Mouse (Mus musculus) C2C12 (cell line): ENCODE measurements around the gene Phactr2. TPM values are rescaled to one million over a fixed set of nuclear protein-coding genes. Genes with fewer than 3 reads are reported as not detected.

Experiments
- H3K27me3 ChIP-seq: one replicate; pipeline ENCODE4 v1.6.1; 2011; ENCODE audit not compliant: control insufficient read depth, insufficient read depth, insufficient read length
- H3K36me3 ChIP-seq: one replicate; pipeline ENCODE4 v1.6.1; 2011; ENCODE audit not compliant: control insufficient read depth, insufficient read depth
- H3K4me3 ChIP-seq: one replicate; pipeline ENCODE4 v1.5.1; 2011; ENCODE audit warnings: mild to moderate bottlenecking, control low read depth; ENCODE audit not compliant: poor library complexity, insufficient read depth, severe bottlenecking
- H3K79me2 ChIP-seq: one replicate; pipeline ENCODE4 v1.6.1; 2011; ENCODE audit not compliant: control insufficient read depth, insufficient read depth
- H3K79me3 ChIP-seq: one replicate; pipeline ENCODE4 v1.6.1; 2011; ENCODE audit warnings: low read depth, control low read depth
- H3ac ChIP-seq: one replicate; pipeline ENCODE3; 2011; ENCODE audit warnings: low read depth; ENCODE audit not compliant: control insufficient read depth, insufficient read length
- CEBPB ChIP-seq: IDR thresholded peaks from one replicate; pipeline ENCODE4 v1.6.1; 2011; ENCODE audit warnings: low read depth, mild to moderate bottlenecking, control low read depth, moderate library complexity
- CTCF ChIP-seq: IDR thresholded peaks from one replicate; pipeline ENCODE4 v1.5.1; 2011; ENCODE audit not compliant: control insufficient read depth, insufficient read depth, insufficient read length
- FOSL1 ChIP-seq: IDR thresholded peaks from one replicate; pipeline ENCODE4 v1.8.0; 2011; ENCODE audit warnings: mild to moderate bottlenecking, low read length; ENCODE audit not compliant: poor library complexity, insufficient read depth, severe bottlenecking
- MAX ChIP-seq: IDR thresholded peaks from one replicate; pipeline ENCODE4 v1.6.1; 2011; ENCODE audit warnings: mild to moderate bottlenecking, control low read depth
- MYOD1 ChIP-seq: IDR thresholded peaks from one replicate; pipeline ENCODE4 v1.6.1; 2011; ENCODE audit warnings: low read depth; ENCODE audit not compliant: control insufficient read depth, insufficient read length
- MYOG ChIP-seq: IDR thresholded peaks from one replicate; pipeline ENCODE4 v1.6.1; 2011; ENCODE audit not compliant: control insufficient read depth, insufficient read length; ENCODE audit errors: extremely low read depth
- USF1 ChIP-seq: IDR thresholded peaks from one replicate; pipeline ENCODE4 v1.6.1; 2011; ENCODE audit warnings: low read depth, mild to moderate bottlenecking, control low read depth, moderate library complexity
- polyA plus RNA-seq: library from polyadenylated mRNA; unstranded; fragments of >200 nt; fragmentation: generic; extraction: Trizol; gene quantifications from one replicate; pipeline ENCODE4 v1.2.1, GENCODE M21; 2012; ENCODE audit warnings: missing spikeins

Phactr2 gene
- polyA plus RNA-seq, 1 experiment: not detected

GRCm38 (mm10) chr10:13310075-13310474 lies 164.1 kb downstream of the Phactr2 start:
- H3K4me3 ChIP-seq: no peak overlapping the region

DNA sequence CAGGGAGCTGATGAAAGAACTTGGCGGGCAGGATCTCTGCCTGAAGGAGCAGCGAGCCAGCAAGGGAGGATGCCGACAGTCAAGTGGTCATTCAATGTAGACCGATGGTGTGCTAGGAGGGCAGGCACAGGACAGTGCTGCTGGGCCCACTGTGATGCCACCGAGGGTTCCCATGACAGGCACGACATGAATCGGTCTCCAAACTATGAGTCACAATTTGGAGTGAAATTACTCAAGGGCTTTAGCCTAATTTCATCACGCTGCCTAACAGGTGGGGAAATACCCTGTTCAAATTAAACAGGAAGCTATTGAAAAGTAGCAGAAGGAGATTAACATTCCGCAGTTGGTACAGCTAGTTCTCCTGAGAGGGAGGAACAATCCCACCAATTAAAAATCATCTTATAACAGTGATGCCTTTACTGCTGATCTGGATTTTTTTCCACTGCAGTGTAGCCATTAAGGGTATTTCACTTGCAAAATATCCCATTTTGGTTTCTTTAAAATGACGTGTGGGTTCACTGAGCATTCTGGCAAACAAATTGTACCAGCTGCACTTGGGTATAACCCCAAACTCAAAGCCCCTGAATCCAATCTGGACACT lies 169.5 kb downstream of the Phactr2 start:
- H3K4me3 ChIP-seq: no peak overlapping the region
- H3K36me3 ChIP-seq: no peaks in the 10 kb centered on the region
- H3K79me2 ChIP-seq: no peaks in the 10 kb centered on the region
- TF ChIP-seq CEBPB: no peak
- TF ChIP-seq USF1: no peak
- TF ChIP-seq CTCF: no peak
- TF ChIP-seq MAX: no peak
- TF ChIP-seq FOSL1: no peak
- TF ChIP-seq MYOD1: no peak
- TF ChIP-seq MYOG: no peak
- no peaks in the 10 kb centered on the region for H3K79me3 ChIP-seq
- H3ac ChIP-seq: no peak overlapping the region
- H3K27me3 ChIP-seq: peaks cover 4% of the 10 kb centered on the region

More at GRCm38 (mm10) chr10:13310075-13310474, 164.1 kb downstream of the Phactr2 start:
- no peaks in the 10 kb centered on the region for H3K79me2 ChIP-seq
- no peaks in the 10 kb centered on the region for H3K79me3 ChIP-seq
- no peaks in the 10 kb centered on the region for H3K36me3 ChIP-seq
- no peak for TF ChIP-seq MAX
- TF ChIP-seq FOSL1: no peak
- no peak for TF ChIP-seq MYOG
- no peak for TF ChIP-seq CTCF
- no peak for TF ChIP-seq CEBPB
- no peak for TF ChIP-seq USF1
- TF ChIP-seq MYOD1: no peak
- H3K27me3 ChIP-seq: no peaks in the 10 kb centered on the region
- H3ac ChIP-seq: no peak overlapping the region

- Histone ChIP-seq H3K27me3 (peaks cover 4% of the 10 kb centered on the region), H3K79me3 (no peaks in the 10 kb centered on the region), H3K4me3 (no peak overlapping the region), H3ac (no peak overlapping the region), H3K36me3 (no peaks in the 10 kb centered on the region), H3K79me2 (no peaks in the 10 kb centered on the region)
- TF ChIP-seq FOSL1 (no peak), CTCF (no peak), MYOD1 (no peak), MYOG (no peak), MAX (no peak), USF1 (no peak), CEBPB (no peak)
Observed at GRCm38 (mm10) chr10:13303271-13304265, 170.6 kb downstream of the Phactr2 start.

DNA sequence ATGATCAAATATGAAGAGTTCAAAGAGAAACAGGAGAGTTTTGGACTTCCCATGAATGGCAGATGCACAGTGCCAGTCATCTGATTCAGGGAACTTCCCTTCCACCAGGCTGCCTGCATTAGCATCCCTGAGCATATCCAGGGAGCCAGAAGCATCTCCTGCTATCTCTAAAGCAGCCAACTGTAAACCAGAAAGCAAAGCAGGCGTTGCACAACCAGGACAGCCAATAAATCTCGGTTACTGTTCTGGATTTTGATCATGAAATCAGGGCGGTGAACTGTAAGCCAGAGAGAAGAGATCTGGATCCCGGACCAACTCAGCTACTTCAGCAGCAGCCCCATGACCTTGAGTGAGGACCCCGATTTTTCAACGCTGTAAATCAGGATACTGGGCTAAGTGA lies 173.6 kb downstream of the Phactr2 start:
- Histone ChIP-seq H3ac (no peak overlapping the region), H3K36me3 (no peaks in the 10 kb centered on the region), H3K27me3 (peaks cover 4% of the 10 kb centered on the region), H3K79me3 (no peaks in the 10 kb centered on the region), H3K79me2 (no peaks in the 10 kb centered on the region), H3K4me3 (no peak overlapping the region)
- no peak for TF ChIP-seq CEBPB
- TF ChIP-seq CTCF: no peak
- no peak for TF ChIP-seq USF1
- no peak for TF ChIP-seq MYOD1
- no peak for TF ChIP-seq FOSL1
- TF ChIP-seq MAX: no peak
- TF ChIP-seq MYOG: no peak

- H3K27me3 ChIP-seq: peaks cover 4% of the 10 kb centered on the region
- no peaks in the 10 kb centered on the region for H3K79me3 ChIP-seq
- H3K79me2 ChIP-seq: no peaks in the 10 kb centered on the region
- TF ChIP-seq USF1 (no peak), MYOD1 (no peak), MAX (no peak), FOSL1 (no peak), CTCF (no peak), CEBPB (no peak), MYOG (no peak)
- H3ac ChIP-seq: no peak overlapping the region
- no peak overlapping the region for H3K4me3 ChIP-seq
- H3K36me3 ChIP-seq: no peaks in the 10 kb centered on the region
Observed at GRCm38 (mm10) chr10:13300196-13300595, 174.0 kb downstream of the Phactr2 start.
